Mouse (Mus musculus) forebrain, embryonic 12.5 days (tissue): ENCODE results near the gene Actn1. TPM values are rescaled to one million over a fixed set of nuclear protein-coding genes. Genes with fewer than 3 reads are reported as not detected.

Experiments
- ATAC-seq: fragments of 200-750 bp; cut with Nextera tagmentation; 2 replicates; pipeline ENCODE4 v1.8.0; 2017; ENCODE audit warnings: moderate TSS enrichment; ENCODE audit not compliant: low FRiP score
- H3K27ac ChIP-seq: fragments of 300-500 bp; sonication (generic); 2 replicates; pipeline ENCODE4 v1.5.1; 2016; ENCODE audit warnings: mild to moderate bottlenecking
- H3K27me3 ChIP-seq: fragments of 300-500 bp; sonication (generic); 2 replicates; pipeline ENCODE4 v1.6.1; 2016; ENCODE audit warnings: mild to moderate bottlenecking
- H3K36me3 ChIP-seq: fragments of 300-500 bp; sonication (generic); replicated peaks from 2 replicates; pipeline ENCODE4 v1.6.1; 2016; ENCODE audit warnings: mild to moderate bottlenecking
- H3K4me1 ChIP-seq: fragments of 300-500 bp; sonication (generic); 2 replicates; pipeline ENCODE4 v1.6.1; 2016
- H3K4me2 ChIP-seq: fragments of 300-500 bp; sonication (generic); 2 replicates; pipeline ENCODE4 v1.6.1; 2016; ENCODE audit warnings: mild to moderate bottlenecking, moderate library complexity
- H3K4me3 ChIP-seq: fragments of 300-500 bp; sonication (generic); replicated peaks from 2 replicates; pipeline ENCODE4 v1.5.1; 2016; ENCODE audit warnings: mild to moderate bottlenecking
- H3K9ac ChIP-seq: fragments of 300-500 bp; sonication (generic); 2 replicates; pipeline ENCODE4 v1.6.1; 2016; ENCODE audit warnings: mild to moderate bottlenecking
- H3K9me3 ChIP-seq: fragments of 300-500 bp; sonication (generic); 2 replicates; pipeline ENCODE4 v1.6.1; 2016
- WGBS: fragments of 180-500 bp; shearing (Covaris S2); methylation state at CpG from one replicate; pipeline ENCODE4 v1.1.7; 2016; 5-methylcytosine and 5-hydroxymethylcytosine counted together
- polyA plus RNA-seq: library from polyadenylated mRNA; unstranded; fragments of >200 nt; fragmentation: Nextera tagmentation; extraction: Ambion mirVana; gene quantifications from 2 replicates; pipeline ENCODE4 v1.2.1, GENCODE M21; 2016

Actn1 gene
- polyA plus RNA-seq, 1 experiment from 2014 or later: 21.9 TPM

DNA sequence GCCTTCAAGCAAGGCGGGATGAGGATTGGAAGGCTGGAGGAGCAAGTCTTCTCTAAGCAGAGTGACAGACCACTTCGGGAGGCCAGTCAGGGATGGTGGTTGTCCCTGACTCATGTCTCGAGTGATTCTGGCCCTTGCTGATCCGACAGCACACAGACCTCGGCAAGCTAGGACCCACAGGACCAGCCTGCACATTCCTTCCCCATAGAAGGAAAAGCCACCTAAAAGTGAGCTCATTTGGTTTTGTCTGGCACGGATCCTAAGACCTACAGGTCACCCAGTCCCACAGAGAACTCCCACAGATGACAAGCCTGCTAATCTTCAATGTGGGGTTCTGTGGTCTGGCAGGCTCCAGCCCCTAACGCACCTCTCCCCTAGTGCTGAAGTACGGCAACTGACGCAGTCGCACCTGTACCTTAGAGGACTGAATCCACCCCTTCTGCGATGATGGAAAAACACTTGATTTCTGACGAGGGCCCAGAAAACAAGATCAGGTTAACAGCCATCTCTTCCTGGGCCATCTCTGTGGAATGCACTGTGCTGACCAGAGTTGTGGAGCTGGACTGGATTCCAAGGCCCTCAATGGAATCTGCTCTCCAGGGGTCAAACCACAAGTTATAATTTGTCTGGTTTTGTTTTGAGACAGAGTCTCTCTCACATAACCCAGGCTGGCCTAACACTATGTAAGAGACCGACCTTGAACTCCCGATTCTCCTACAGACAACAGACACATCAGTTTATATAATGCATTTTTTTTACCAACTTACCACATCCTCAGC is 39.7 kb downstream of the Actn1 start:
- H3K9ac ChIP-seq: no peak overlapping the region
- H3K9me3 ChIP-seq: no peaks in the 10 kb centered on the region
- peaks cover 25% of the 10 kb centered on the region for H3K4me1 ChIP-seq
- no peak overlapping the region for H3K4me3 ChIP-seq
- H3K4me2 ChIP-seq: no peak overlapping the region
- no peak overlapping the region for H3K27ac ChIP-seq
- WGBS: 90% methylated on average over 14 of the region's 14 CpGs
- no peak for ATAC-seq
- H3K36me3 ChIP-seq: no peaks in the 10 kb centered on the region
- no peaks in the 10 kb centered on the region for H3K27me3 ChIP-seq

DNA sequence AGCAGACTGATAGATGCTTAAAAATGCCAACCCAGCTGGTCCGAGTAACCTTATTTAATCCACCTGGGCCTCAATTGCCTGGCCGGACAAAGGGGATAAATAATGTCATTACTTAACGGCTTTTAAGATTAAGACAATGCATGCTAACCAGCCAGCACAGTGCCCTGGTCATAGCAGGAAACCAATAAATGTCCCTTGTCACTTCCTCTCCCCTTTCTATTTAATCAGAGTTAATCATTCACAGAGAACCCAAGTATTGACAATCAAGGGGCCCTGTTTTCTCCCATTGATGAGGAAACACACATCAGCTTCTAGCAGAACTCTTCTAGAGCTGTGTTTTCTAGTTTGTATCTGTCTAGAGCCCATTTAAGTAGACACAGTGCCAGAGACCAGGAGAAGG is 41.4 kb downstream of the Actn1 start:
- H3K4me1 ChIP-seq: peaks cover 14% of the 10 kb centered on the region
- no peaks in the 10 kb centered on the region for H3K27me3 ChIP-seq
- no peak overlapping the region for H3K27ac ChIP-seq
- WGBS: 84% methylated on average over 3 of the region's 3 CpGs
- no peaks in the 10 kb centered on the region for H3K36me3 ChIP-seq
- H3K4me3 ChIP-seq: no peak overlapping the region
- H3K4me2 ChIP-seq: no peak overlapping the region
- H3K9ac ChIP-seq: no peak overlapping the region
- ATAC-seq: no peak
- no peaks in the 10 kb centered on the region for H3K9me3 ChIP-seq

DNA sequence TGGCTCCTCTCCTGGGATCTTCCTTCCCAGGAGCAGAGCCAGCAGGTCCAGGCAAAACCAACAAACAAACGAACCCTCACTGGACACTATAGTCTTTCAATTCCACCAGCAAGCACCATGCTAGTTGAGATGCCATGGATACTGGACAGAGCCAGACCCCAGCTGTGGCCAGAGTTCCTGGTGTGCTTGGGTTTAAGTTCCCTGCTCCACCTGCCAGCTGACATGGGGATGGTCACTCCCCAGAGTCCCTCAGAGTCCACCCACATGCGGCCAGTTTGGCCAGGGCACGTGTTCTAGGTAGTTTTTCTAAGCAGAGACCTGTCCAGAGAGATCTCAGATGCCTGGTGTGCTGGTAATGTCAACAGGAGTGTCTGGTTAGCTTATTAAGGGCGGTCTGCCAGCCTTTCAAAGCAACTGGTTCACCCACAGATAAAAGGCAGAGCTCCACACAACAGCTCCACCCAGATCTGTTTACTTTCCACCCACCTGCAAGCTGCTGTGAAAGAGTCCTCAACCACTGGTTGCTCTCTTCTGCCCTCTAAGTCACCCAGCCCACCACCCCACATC is 42.0 kb downstream of the Actn1 start:
- Histone ChIP-seq H3K4me1 (peaks cover 7% of the 10 kb centered on the region), H3K9ac (no peak overlapping the region), H3K27ac (no peak overlapping the region), H3K36me3 (no peaks in the 10 kb centered on the region), H3K4me2 (no peak overlapping the region), H3K9me3 (no peaks in the 10 kb centered on the region), H3K4me3 (no peak overlapping the region), H3K27me3 (no peaks in the 10 kb centered on the region)
- ATAC-seq: no peak
- WGBS: 90% methylated on average over 4 of the region's 4 CpGs

DNA sequence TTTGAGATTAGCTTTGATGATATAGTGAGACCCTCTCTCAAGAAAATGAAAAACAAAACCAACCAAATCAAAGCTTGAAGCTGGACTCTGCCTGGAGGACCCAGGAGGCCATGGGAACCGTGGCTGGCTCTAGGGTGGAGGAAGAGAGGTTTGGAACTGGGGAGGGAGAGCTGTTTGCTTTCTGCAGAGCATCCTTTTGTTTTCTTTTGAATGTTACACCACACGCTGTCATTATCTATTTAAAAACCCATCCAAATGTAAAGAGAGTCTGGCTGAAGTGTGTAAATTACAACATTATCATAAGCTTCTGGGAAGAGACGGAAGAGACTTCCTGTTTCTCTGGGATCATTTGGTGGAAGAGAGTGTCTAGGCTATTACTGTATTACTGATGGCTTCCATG is 43.1 kb downstream of the Actn1 start:
- H3K36me3 ChIP-seq: no peaks in the 10 kb centered on the region
- H3K27ac ChIP-seq: no peak overlapping the region
- H3K4me1 ChIP-seq: peaks cover 6% of the 10 kb centered on the region; the same call in 1 of the 2 replicates
- H3K4me2 ChIP-seq: no peak overlapping the region
- H3K4me3 ChIP-seq: no peak overlapping the region
- 74% methylated on average over 3 of the region's 3 CpGs for WGBS
- H3K27me3 ChIP-seq: no peaks in the 10 kb centered on the region
- no peak for ATAC-seq
- no peak overlapping the region for H3K9ac ChIP-seq
- H3K9me3 ChIP-seq: no peaks in the 10 kb centered on the region

DNA sequence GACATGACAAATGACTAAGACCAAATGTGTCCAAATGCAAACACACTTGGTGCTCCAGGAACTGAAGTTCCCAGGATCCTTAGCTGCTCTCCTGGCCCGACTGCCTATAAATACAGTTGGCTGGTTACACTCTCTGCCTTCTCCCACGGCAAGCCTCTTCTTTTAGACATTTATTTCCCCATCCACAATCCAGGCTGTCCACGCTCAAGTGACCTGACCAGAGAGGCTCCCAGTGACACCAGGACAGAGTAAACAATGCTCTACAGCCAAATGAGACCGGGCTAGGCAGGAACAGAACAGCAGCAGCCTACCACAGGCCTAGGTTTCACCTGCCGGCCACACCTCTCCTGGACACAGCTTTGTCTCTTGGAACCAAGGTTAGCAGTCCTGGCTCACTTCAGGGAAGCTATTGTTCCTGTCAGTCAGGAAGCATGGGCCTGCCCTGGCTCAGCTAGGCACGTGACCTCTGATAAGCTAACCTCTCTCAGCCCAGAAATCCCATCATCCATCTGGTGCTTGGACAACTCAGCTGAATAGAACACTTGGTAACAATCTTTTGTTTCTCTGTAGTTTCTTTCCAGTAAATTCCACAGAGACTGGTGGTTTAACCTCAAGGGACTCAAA is 43.8 kb downstream of the Actn1 start:
- Histone ChIP-seq H3K27ac (no peak overlapping the region), H3K4me3 (no peak overlapping the region), H3K4me1 (peaks cover 6% of the 10 kb centered on the region; the same call in 1 of the 2 replicates), H3K9ac (no peak overlapping the region), H3K36me3 (no peaks in the 10 kb centered on the region), H3K27me3 (no peaks in the 10 kb centered on the region), H3K4me2 (no peak overlapping the region), H3K9me3 (no peaks in the 10 kb centered on the region)
- no peak for ATAC-seq
- WGBS: 69% methylated on average over 6 of the region's 6 CpGs

DNA sequence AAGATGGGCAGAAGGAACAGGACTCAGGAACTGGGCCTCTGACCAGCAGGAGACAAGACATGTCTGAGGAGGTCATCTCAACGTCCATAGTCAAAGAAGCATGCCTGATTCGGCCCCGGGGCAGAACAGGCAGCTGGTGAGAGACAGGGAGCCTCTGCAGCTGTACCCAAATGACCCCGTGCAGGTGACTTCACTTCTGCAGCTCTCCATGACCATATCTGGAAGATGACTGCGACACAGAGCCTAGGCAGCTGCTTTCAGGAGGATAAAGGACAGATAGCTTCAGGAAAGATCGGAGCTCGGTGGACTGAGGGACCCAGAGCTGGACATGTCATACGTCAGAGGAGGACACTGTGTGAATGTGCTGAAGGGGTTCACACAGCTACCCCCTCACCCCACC is 46.4 kb downstream of the Actn1 start:
- no peaks in the 10 kb centered on the region for H3K36me3 ChIP-seq
- H3K4me2 ChIP-seq: no peak overlapping the region
- H3K27ac ChIP-seq: no peak overlapping the region

DNA sequence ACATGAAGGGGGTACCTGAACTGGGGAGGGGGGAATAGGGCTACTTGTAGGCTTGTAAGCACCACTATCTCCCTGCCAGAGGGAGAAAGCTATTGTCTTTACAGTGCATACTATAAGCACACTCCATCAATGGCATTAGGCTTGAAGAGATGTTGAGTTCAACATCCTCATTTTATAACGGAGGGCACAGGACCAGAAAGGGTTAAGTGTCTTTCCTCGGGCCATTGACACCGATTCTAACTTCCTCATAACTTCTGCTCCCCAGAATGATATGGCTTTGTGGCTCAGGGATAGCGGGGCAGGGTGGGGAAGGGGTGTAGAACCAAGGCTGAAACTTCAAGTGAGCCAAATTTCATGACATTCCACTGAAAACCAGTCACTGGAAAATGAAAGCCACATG is 46.9 kb downstream of the Actn1 start:
- no peak overlapping the region for H3K27ac ChIP-seq
- no peak for ATAC-seq
- H3K4me2 ChIP-seq: no peak overlapping the region
- no peaks in the 10 kb centered on the region for H3K9me3 ChIP-seq
- H3K36me3 ChIP-seq: no peaks in the 10 kb centered on the region
- no peak overlapping the region for H3K9ac ChIP-seq
- no peak overlapping the region for H3K4me3 ChIP-seq
- WGBS: 82% methylated on average over 4 of the region's 4 CpGs
- no peaks in the 10 kb centered on the region for H3K27me3 ChIP-seq
- H3K4me1 ChIP-seq: peaks cover 6% of the 10 kb centered on the region; the same call in 1 of the 2 replicates

More for the DNA sequence above, 46.4 kb downstream of the Actn1 start:
- no peak overlapping the region for H3K9ac ChIP-seq
- H3K9me3 ChIP-seq: no peaks in the 10 kb centered on the region
- no peak overlapping the region for H3K4me3 ChIP-seq
- H3K27me3 ChIP-seq: no peaks in the 10 kb centered on the region
- peaks cover 6% of the 10 kb centered on the region; the same call in 1 of the 2 replicates for H3K4me1 ChIP-seq
- ATAC-seq: no peak
- WGBS: 81% methylated on average over 8 of the region's 8 CpGs

DNA sequence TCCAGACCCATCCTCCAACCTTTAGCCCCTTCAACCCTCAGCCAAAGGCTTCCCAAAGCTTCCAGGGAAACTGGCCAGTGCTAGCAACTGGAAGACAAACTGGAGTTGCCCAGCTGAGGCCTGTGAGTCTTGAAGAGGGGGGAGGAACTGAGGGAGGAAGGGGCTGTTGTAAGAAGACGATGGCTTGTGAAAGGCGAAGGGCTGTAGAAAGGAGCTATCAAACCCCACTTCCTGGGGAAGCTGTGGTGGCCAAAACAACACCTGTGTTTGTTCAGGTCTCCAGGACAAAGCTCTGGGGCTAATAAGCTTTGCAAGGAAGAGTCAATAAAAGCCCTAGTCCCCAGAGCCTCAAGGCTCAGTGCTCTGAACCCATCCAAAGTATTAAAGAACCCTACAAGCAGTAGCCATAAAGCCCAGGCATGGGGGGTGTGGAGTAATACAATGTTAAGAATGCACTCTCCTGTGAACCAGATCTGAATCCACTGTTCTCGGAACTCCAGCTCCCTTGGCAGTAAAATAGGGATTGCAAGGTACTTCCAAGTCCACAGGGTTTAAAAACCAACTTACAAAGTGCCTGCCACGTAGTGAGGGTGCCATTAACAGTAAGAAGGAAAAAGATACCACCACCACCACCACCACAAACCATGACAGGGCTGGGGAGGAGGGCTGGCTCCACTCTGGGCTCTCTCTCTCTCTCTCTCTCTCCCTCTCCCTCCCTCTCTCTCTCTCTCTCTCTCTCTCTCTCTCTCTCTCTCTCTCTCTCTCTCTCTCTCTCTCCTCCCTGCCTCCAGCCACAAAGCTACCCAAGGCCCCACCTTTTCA is 49.2 kb downstream of the Actn1 start:
- Histone ChIP-seq H3K9me3 (no peaks in the 10 kb centered on the region), H3K36me3 (peaks cover 1% of the 10 kb centered on the region; the same call in 1 of the 2 replicates), H3K27ac (no peak overlapping the region), H3K9ac (no peak overlapping the region), H3K27me3 (no peaks in the 10 kb centered on the region), H3K4me1 (no peaks in the 10 kb centered on the region; the same call in 1 of the 2 replicates), H3K4me2 (no peak overlapping the region), H3K4me3 (no peak overlapping the region)
- no peak for ATAC-seq
- WGBS: 73% methylated on average over 4 of the region's 4 CpGs

DNA sequence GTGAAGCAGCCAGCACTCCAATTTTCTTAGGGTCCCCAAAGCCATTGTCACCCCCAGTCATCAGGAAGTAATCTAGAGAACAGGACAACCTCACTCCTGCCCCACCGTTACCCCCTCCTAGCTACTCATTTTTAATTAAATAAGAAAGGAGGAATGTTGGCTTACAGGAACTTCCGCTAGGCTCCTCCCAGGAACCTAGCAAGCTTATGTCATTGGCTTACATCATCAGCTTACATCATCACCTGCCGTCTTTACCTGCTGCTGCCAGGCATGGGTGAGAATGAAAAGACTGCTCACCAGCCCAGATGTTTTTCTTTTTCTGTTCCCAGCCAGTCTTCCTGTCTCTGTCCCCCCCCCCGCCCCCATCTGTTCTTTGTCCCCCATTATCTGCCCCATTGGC is 50.3 kb downstream of the Actn1 start:
- H3K27me3 ChIP-seq: no peaks in the 10 kb centered on the region
- peaks cover 9% of the 10 kb centered on the region; the same call in 1 of the 2 replicates for H3K36me3 ChIP-seq
- no peak overlapping the region for H3K9ac ChIP-seq
- H3K27ac ChIP-seq: no peak overlapping the region
- H3K4me1 ChIP-seq: no peaks in the 10 kb centered on the region; the same call in 1 of the 2 replicates
- no peak for ATAC-seq
- WGBS: 84% methylated on average over 4 of the region's 4 CpGs
- H3K4me3 ChIP-seq: no peak overlapping the region
- H3K4me2 ChIP-seq: no peak overlapping the region
- no peaks in the 10 kb centered on the region for H3K9me3 ChIP-seq

DNA sequence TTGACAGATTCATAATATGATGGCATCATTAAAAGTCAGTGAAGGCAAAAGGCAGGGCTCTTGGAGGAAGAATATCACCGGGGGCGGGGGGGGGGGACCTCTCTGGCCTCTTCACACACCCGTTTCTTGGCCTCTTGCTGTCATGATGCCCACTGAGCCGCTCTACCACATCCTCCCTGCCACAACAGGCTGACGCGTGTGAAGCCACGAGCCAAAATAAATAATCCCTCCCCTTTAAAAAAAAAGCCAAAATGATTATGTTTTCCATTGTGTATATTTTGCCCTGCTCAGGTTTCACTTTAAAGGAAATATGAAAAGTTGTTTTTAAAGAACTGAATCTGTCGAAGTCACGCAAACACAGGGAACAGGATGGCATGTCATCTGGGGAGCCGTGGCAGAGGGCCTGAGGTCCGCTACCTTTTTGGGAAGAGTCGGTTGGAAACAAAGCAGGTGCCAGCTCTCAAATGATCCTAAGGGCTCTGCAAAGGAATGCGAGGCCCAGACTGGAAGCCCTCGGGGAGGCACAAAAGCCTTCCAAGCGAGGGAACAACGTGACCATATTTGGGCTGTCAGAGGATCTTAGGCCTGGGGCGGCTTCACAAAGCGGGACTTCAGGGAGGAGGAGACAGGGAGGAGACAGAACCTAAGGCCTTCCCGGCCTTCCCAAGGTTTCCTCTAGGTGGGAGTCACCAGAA is 51.9 kb downstream of the Actn1 start:
- ATAC-seq: no peak
- Histone ChIP-seq H3K9me3 (no peaks in the 10 kb centered on the region), H3K4me3 (no peak overlapping the region), H3K36me3 (peaks cover 21% of the 10 kb centered on the region), H3K4me1 (peaks cover 10% of the 10 kb centered on the region), H3K27ac (no peak overlapping the region), H3K4me2 (no peak overlapping the region), H3K9ac (no peak overlapping the region), H3K27me3 (no peaks in the 10 kb centered on the region)
- WGBS: 52% methylated on average over 19 of the region's 19 CpGs

DNA sequence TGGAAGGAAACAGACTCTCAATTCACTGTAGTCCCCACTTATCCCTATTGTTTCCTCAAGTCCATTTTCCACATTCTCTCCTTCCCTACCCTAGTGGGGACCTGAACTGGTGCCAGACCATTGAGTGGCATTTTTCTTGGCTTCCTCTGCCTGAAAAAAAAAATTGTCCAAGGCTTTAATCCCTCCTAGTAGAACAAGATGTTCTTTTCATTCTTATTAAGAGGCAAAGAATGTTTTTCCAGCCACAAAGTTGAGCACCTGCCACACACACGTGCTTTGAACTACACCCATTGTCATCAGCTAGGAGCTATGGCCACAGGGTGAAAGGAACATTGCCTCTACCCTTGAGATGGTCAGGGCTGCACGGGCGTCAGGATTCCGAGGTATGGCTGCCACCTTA is 56.9 kb downstream of the Actn1 start:
- no peaks in the 10 kb centered on the region for H3K27me3 ChIP-seq
- no peak overlapping the region for H3K9ac ChIP-seq
- H3K4me1 ChIP-seq: peaks cover 17% of the 10 kb centered on the region
- WGBS: 69% methylated on average over 4 of the region's 4 CpGs
- ATAC-seq: no peak
- no peak overlapping the region for H3K4me2 ChIP-seq
- no peaks in the 10 kb centered on the region for H3K9me3 ChIP-seq
- H3K4me3 ChIP-seq: no peak overlapping the region
- peaks cover 27% of the 10 kb centered on the region for H3K36me3 ChIP-seq
- no peak overlapping the region for H3K27ac ChIP-seq
